8 mouse cellular contexts compared by ENCODE assay signal in the genomic region with DNA sequence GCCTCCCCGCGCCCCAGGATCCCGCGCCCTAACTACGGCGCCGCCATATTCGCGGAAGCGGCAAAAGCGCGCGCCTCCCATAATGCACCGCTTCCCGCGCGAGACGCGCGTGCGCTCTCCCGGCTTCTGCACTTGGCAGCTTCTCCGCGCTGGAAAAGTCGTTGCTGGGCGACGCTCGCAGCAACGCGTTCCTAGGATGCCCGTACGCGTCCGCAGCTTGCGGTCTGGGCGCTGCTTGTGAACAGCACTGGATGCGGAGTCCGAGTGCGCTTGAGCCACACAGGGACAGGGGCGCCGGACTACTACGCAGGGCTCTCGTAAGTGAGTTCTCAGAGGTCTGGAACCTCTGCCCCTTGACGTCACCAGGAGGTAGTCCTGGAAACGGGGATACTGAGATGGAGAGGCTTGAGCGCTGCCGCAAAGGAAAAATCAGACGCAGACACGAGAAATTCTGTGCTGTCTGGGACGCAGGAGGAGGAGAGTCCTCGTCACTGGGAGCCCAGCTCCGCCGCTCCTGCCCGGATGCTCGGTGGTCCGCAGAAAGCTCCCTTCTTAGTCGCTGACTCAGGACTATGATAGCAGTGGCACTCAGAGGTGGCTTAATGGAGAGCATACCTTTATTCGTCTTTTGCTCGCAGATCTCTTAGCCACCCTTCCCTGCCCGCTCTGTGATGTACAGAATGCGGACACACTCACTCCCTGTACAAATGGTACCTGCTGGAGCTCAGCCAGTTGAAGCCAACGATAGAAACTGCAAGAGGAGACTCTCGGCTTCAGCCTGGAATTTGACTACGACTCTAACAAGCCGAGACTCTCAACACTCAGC. TPM values are rescaled to one million over a fixed set of nuclear protein-coding genes. Genes with fewer than 3 reads are reported as not detected.
DNase-seq lines count a peak whose midpoint lies in the region; ATAC-seq and TF ChIP-seq lines count a peak whose summit lies in the region.

Tubgcp3 (minus strand) TSS at position 193 of the 826 bp plus-strand sequence.

- H3K27ac ChIP-seq in hindbrain, embryonic 10.5 days, result peak within 1 kb of the TSS; percentile 96
- H3K27ac ChIP-seq in lung, postnatal 0 days (ENCODE audit: low read length), result peak within 1 kb of the TSS; percentile 71

- peaks cover 12% of the 10 kb centered on the region; the same call in 1 of the 2 replicates for H3K27me3 ChIP-seq in hindbrain, embryonic 10.5 days (ENCODE audit: insufficient read depth, poor library complexity, severe bottlenecking)
- H3K27me3 ChIP-seq in lung, postnatal 0 days (replicated peaks; ENCODE audit: insufficient read depth, low read length), result no peaks in the 10 kb centered on the region; the same call in 1 of the 2 replicates

- no peak for TF ChIP-seq CTCF in lung, postnatal 0 days (IDR thresholded peaks at IDR 0.05)

- no peaks in the 10 kb centered on the region for H3K9me3 ChIP-seq in hindbrain, embryonic 10.5 days
- no peaks in the 10 kb centered on the region for H3K9me3 ChIP-seq in lung, postnatal 0 days (ENCODE audit: low read length)

- peak; percentile 85 for ATAC-seq in frontal cortex, adult (ENCODE audit: low TSS enrichment)
- peak; percentile 97 for ATAC-seq in lung, postnatal 0 days

- no peak for TF ChIP-seq EP300 in lung, postnatal 0 days (IDR thresholded peaks at IDR 0.05)

- H3K4me1 ChIP-seq in hindbrain, embryonic 10.5 days (replicated peaks), result peaks cover 23% of the 10 kb centered on the region
- 0 out of 2 replicates have a peak, but pooled peaks cover 3% of the 10 kb centered on the region for H3K4me1 ChIP-seq in lung, postnatal 0 days (ENCODE audit: insufficient read depth, low read depth, low read length)

- peak within 1 kb of the TSS; percentile 88 for H3K9ac ChIP-seq in lung, postnatal 0 days (replicated peaks; ENCODE audit: low read depth)

- peak within 1 kb of the TSS; percentile 70 for H3K4me2 ChIP-seq in lung, postnatal 0 days (replicated peaks; ENCODE audit: low read depth, low read length)

- H3K4me3 ChIP-seq in hindbrain, embryonic 10.5 days, result peak within 1 kb of the TSS; percentile 86
- H3K4me3 ChIP-seq in lung, postnatal 0 days (ENCODE audit: low read depth, low read length), result peak within 1 kb of the TSS; percentile 87

- H3K36me3 ChIP-seq in hindbrain, embryonic 10.5 days, result 0 out of 2 replicates have a peak, but pooled peaks cover 11% of the 10 kb centered on the region
- H3K36me3 ChIP-seq in lung, postnatal 0 days (ENCODE audit: insufficient read depth, low read length), result no peaks in the 10 kb centered on the region

- peak; percentile 58 for DNase-seq in MEL-GATA-1-ER (ENCODE audit: extremely low read depth, low read depth)
- DNase-seq in cerebellum, adult 8-10 months, result peak; percentile 88
- DNase-seq in hindbrain, embryonic 10.5 days (ENCODE audit: low spot score), result peak; percentile 90
- peak; percentile 86 for DNase-seq in layer of hippocampus, adult 9-11 months
- peak; percentile 96 for DNase-seq in lung, postnatal 0 days (ENCODE audit: low spot score)
- DNase-seq in ovary, postnatal 14 days (ENCODE audit: low spot score), result peak; percentile 79
- peak; percentile 91 for DNase-seq in thymus, postnatal 14 days

- 2% methylated on average over 65 of the region's 65 CpGs for WGBS in hindbrain, embryonic 10.5 days
- WGBS in lung, postnatal 0 days, result 3% methylated on average over 64 of the region's 65 CpGs

RNA-seq across cellular contexts. Expression of gene Tubgcp3, which starts in this region (rescaled TPM):
- polyA plus RNA-seq in hindbrain, embryonic 10.5 days (2016; fragmentation: Nextera tagmentation; extraction: Ambion mirVana), result 49.9 and 57.4 TPM in 2 replicates
- 20.9 and 21.7 TPM in 2 replicates for polyA plus RNA-seq in lung, postnatal 0 days (2015; fragmentation: Nextera tagmentation; extraction: Ambion mirVana)

Comparison
In these comparisons a context has a peak if more than half of its experiments do, and no peak if none do; other contexts are left out.
1. Peak in every context shown above with its lines: DNase-seq, ATAC-seq, H3K4me3 ChIP-seq and H3K27ac ChIP-seq.